Mouse (Mus musculus): Measurements from ENCODE around the gene Gm10306.

The Gm10306 gene

DNA sequence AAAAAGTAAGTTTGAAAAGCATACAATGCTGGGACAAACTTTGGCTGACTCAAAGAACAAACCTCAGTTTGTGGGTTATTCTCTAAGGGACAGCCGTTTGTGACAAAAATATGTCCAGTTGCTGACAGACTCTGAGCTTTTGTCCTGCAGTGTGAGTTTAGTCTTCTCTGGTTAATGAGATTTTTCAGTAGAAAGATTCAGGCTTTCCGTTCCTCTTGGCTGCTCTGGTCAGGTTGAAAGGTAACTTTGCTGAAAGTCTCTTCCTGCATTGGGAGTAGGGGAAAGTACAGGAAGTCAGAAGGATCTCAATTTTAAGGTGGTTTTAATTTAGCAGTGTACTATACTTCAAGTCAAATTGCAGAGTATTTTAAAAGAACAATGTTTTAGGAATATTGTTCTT is 49.2 kb downstream of the Gm10306 start:
- DNase-seq (ENCODE audit: extremely low spot score, low spot score): no peak
